Mouse (Mus musculus) limb, embryonic 14.5 days (tissue): ENCODE measurements at regions not wholly inside any gene's neighbourhood (a gene's known extent, or its start where the extent isn't known, plus 50 kb on each side); places are given as distances from the start of the nearest gene placed in this dataset.

Experiments used
- ATAC-seq: fragments of 200-750 bp; cut with Nextera tagmentation; 2 replicates; pipeline ENCODE4 v1.8.0; 2017; ENCODE audit warnings: low read depth, moderate number of reproducible peaks, moderate TSS enrichment; ENCODE audit not compliant: low FRiP score
- DNase-seq: peaks from one replicate; pipeline ENCODE4 v3.0.0-alpha.2; 2015; ENCODE audit warnings: low spot score
- H3K27ac ChIP-seq: fragments of 300-500 bp; sonication (generic); replicated peaks from 2 replicates; pipeline ENCODE4 v1.5.1; 2014; ENCODE audit warnings: low read depth, mild to moderate bottlenecking, low read length, moderate library complexity, mixed read lengths
- H3K27me3 ChIP-seq: fragments of 300-500 bp; sonication (generic); 2 replicates; pipeline ENCODE4 v1.6.1; 2014; ENCODE audit warnings: low read length, mixed read lengths; ENCODE audit not compliant: control insufficient read depth, insufficient read depth
- H3K36me3 ChIP-seq: fragments of 300-500 bp; sonication (generic); 2 replicates; pipeline ENCODE4 v1.6.1; 2014; ENCODE audit warnings: mild to moderate bottlenecking, low read length, moderate library complexity, mixed read lengths; ENCODE audit not compliant: control insufficient read depth, insufficient read depth
- H3K4me1 ChIP-seq: fragments of 300-500 bp; sonication (generic); 2 replicates; pipeline ENCODE4 v1.6.1; 2014; ENCODE audit warnings: antibody characterized with exemption, low read length, mixed read lengths; ENCODE audit not compliant: control insufficient read depth, insufficient read depth
- H3K4me2 ChIP-seq: fragments of 300-500 bp; sonication (generic); replicated peaks from 2 replicates; pipeline ENCODE4 v1.6.1; 2014; ENCODE audit warnings: low read depth, mild to moderate bottlenecking, low read length, moderate library complexity; ENCODE audit not compliant: severe bottlenecking
- H3K4me3 ChIP-seq: fragments of 300-500 bp; sonication (generic); replicated peaks from 2 replicates; pipeline ENCODE4 v1.5.1; 2014; ENCODE audit warnings: low read length
- H3K9ac ChIP-seq: fragments of 300-500 bp; sonication (generic); 2 replicates; pipeline ENCODE4 v1.6.1; 2014; ENCODE audit warnings: mild to moderate bottlenecking, low read depth, low read length, moderate library complexity; ENCODE audit not compliant: severe bottlenecking
- H3K9me3 ChIP-seq: fragments of 300-500 bp; sonication (generic); 2 replicates; pipeline ENCODE4 v1.6.1; 2016; ENCODE audit warnings: low read length; ENCODE audit not compliant: control insufficient read depth
- POLR2A ChIP-seq: fragments of 200-500 bp; IDR thresholded peaks from 2 replicates; pipeline ENCODE4 v1.8.0; 2012; ENCODE audit warnings: inconsistent platforms, mild to moderate bottlenecking, moderate library complexity, borderline replicate concordance; ENCODE audit not compliant: insufficient read depth, insufficient read length; ENCODE audit errors: extremely low read depth
- WGBS: fragments of 180-500 bp; shearing (Covaris S2); extraction: QIAGEN DNeasy Blood & Tissue Kit; methylation state at CpG from one replicate; pipeline ENCODE4 v1.1.7; 2014; 5-methylcytosine and 5-hydroxymethylcytosine counted together

DNA sequence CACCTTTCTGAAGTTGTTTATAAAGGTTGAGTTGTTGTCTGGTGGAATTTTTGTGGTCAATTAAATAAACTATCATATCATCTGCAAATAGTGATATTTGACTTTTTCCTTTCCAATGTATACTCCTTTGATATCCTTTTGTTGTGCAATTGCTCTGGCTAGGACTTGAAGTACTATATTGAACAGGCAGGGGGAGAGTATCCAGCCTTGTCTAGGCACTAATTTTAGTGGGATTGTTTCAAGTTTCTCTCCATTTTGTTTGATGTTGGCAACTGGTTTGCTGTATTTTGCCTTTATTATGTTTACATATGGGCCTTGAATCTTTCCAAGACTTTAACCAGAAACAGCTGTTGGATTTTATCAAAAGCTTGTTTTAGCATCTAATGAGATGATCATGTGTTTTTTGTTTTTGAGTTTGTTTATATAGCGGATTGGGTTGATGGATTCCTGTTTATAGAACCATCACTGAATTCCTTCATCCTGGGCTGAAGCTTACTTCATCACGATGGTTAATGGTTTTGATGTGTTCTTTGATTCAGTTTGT lies 383.3 kb downstream of the Amd2 start:
- no peak for ATAC-seq
- Histone ChIP-seq H3K4me1 (no peaks in the 10 kb centered on the region), H3K27me3 (no peaks in the 10 kb centered on the region), H3K4me3 (no peak overlapping the region), H3K27ac (no peak overlapping the region), H3K4me2 (no peak overlapping the region), H3K36me3 (no peaks in the 10 kb centered on the region), H3K9me3 (no peaks in the 10 kb centered on the region), H3K9ac (no peak overlapping the region)
- WGBS: 47% methylated on average over 2 of the region's 2 CpGs
- TF ChIP-seq POLR2A: no peak
- peak; percentile 44 for DNase-seq

DNA sequence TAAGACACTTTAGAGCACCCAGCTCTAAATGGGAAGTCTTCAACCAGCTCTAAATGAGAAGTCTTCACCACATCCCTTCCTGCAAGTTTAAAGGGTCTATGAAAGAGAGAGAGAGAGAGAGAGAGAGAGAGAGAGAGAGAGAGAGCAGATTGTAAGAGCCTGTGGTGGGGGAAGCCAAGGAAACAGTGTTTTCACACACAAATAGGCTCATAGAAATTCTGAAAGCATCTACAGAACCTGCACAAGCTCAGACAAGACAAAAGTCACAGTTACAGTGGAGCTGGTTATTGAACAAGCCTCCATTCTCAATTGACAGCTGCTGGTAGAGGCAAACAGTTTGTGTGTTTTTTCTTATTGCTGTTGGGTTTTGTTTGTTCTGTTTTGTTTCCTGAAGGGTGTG lies 412.9 kb downstream of the Amd2 start:
- no peaks in the 10 kb centered on the region for H3K9me3 ChIP-seq
- no peak overlapping the region for H3K27ac ChIP-seq
- H3K27me3 ChIP-seq: no peaks in the 10 kb centered on the region
- ATAC-seq (no peak), DNase-seq (no peak)
- H3K4me3 ChIP-seq: no peak overlapping the region
- H3K9ac ChIP-seq: no peak overlapping the region
- no peaks in the 10 kb centered on the region for H3K36me3 ChIP-seq
- no peak for TF ChIP-seq POLR2A
- H3K4me2 ChIP-seq: no peak overlapping the region
- no peaks in the 10 kb centered on the region for H3K4me1 ChIP-seq

DNA sequence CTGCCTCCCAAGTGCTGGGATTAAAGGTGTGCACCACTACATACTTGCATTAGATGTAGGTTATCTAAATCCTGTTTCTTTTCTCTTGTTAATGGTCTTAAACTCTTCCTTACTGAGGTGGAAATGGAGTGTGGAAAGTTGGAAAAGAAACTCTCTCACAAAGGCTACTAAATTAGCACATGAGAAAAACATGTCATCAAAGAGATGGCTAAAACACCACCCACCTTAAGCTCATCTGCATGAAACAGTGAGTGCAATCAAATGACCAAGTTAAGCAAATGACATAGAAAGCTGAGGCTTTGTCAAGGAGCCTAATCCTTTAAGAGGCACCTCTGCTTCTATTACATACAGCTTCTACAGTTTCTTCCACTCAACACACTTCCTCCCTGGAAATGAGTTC lies 446.6 kb downstream of the Amd2 start:
- ATAC-seq (no peak), DNase-seq (no peak)
- no peaks in the 10 kb centered on the region for H3K27me3 ChIP-seq
- H3K4me2 ChIP-seq: no peak overlapping the region
- no peaks in the 10 kb centered on the region for H3K36me3 ChIP-seq
- no peak overlapping the region for H3K9ac ChIP-seq
- 0 out of 2 replicates have a peak, but pooled peaks cover 3% of the 10 kb centered on the region for H3K9me3 ChIP-seq
- H3K27ac ChIP-seq: no peak overlapping the region
- no peaks in the 10 kb centered on the region for H3K4me1 ChIP-seq
- H3K4me3 ChIP-seq: no peak overlapping the region
- TF ChIP-seq POLR2A: no peak

DNA sequence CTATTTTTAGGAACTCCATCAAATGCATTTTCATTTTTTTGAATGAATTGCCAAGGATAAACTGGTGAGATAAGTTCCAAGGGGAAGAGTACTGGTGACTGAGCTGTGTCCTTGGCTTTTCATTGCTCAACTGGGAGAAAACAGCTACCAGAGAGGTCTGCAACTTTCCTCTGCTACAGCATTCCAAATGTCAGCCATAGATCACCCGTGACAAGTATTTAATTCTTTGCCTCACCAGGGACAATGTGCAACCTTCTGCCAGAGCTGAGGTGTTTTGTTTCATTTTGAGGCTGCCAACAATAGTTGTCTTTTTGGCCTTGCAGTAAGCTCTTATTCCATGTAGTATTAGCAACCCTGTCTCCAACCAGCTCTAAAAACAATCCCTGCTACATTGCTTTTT lies 475.3 kb downstream of the Amd2 start:
- Histone ChIP-seq H3K27ac (no peak overlapping the region), H3K4me1 (no peaks in the 10 kb centered on the region), H3K9me3 (no peaks in the 10 kb centered on the region), H3K4me2 (no peak overlapping the region), H3K36me3 (no peaks in the 10 kb centered on the region), H3K27me3 (no peaks in the 10 kb centered on the region), H3K4me3 (no peak overlapping the region), H3K9ac (no peak overlapping the region)
- DNase-seq (peak; percentile 7), ATAC-seq (no peak)
- TF ChIP-seq POLR2A: no peak
- 52% methylated on average over 1 of the region's 1 CpGs for WGBS

DNA sequence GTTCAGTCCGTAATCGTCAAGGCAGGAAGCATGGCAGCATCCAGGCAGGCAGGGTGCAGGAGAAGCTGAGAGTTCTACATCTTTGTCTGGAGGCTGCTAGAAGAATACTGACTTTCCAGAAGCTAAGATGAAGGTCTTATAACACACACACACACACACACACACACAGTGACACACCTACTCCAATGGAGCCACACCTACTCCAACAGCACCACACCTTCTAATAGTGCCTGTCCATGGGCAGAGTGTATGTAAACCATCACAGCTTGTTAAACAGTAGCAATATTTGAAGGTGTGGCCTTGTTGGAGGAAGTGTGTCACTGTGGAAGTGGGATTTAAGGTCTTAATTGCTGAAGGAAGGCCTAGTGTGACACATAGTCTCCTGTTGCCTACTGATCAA lies 476.4 kb downstream of the Amd2 start:
- H3K4me2 ChIP-seq: no peak overlapping the region
- WGBS: 67% methylated on average over 2 of the region's 2 CpGs
- no peaks in the 10 kb centered on the region for H3K27me3 ChIP-seq
- H3K9ac ChIP-seq: no peak overlapping the region
- ATAC-seq (no peak), DNase-seq (no peak)
- no peak for TF ChIP-seq POLR2A
- H3K27ac ChIP-seq: no peak overlapping the region
- no peak overlapping the region for H3K4me3 ChIP-seq
- H3K4me1 ChIP-seq: no peaks in the 10 kb centered on the region
- H3K36me3 ChIP-seq: no peaks in the 10 kb centered on the region
- H3K9me3 ChIP-seq: no peaks in the 10 kb centered on the region

DNA sequence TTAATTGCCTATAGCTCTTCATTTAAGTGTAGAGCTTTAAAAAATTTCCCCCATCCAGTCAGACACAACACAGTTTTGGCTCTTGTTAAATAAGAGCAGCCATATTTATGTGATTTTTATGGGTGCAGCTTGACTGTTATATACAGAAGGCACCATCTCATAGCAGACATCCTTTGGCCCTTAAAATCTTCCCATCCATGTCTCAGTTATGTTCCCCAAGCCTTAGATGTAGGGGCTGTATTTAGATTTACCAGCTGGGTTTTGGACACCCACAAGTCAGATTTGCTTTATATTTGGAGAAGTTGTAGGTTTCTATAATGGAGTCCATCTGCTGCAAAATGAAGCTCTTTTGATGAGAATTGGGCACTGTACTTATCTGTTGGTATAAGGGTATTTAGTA lies 482.2 kb downstream of the Amd2 start:
- Histone ChIP-seq H3K9ac (no peak overlapping the region), H3K9me3 (no peaks in the 10 kb centered on the region), H3K4me1 (no peaks in the 10 kb centered on the region), H3K4me2 (no peak overlapping the region), H3K27me3 (no peaks in the 10 kb centered on the region), H3K36me3 (no peaks in the 10 kb centered on the region), H3K27ac (no peak overlapping the region), H3K4me3 (no peak overlapping the region)
- ATAC-seq (no peak), DNase-seq (no peak)
- no peak for TF ChIP-seq POLR2A
